Mouse (Mus musculus) cortical plate, adult 2 months (tissue): ENCODE results near the gene Ctf2.

Source experiments
- CTCF ChIP-seq: fragments of 200-500 bp; IDR thresholded peaks from 2 replicates; pipeline ENCODE4 v1.5.1; 2011; ENCODE audit warnings: mild to moderate bottlenecking, control low read depth, low read length; ENCODE audit not compliant: insufficient read depth; ENCODE audit errors: extremely low read depth
- POLR2A ChIP-seq: fragments of 200-500 bp; IDR thresholded peaks from 2 replicates; pipeline ENCODE4 v1.6.1; 2011; ENCODE audit warnings: mild to moderate bottlenecking, low read length, control low read depth; ENCODE audit not compliant: insufficient read depth; ENCODE audit errors: extremely low read depth

- TF ChIP-seq CTCF (no peak), POLR2A (no peak)
Observed at GRCm38 (mm10) chr7:127681888-127682553, 49.9 kb downstream of the Ctf2 start.
